14 mouse cellular contexts compared by ENCODE assay signal in the genomic region with DNA sequence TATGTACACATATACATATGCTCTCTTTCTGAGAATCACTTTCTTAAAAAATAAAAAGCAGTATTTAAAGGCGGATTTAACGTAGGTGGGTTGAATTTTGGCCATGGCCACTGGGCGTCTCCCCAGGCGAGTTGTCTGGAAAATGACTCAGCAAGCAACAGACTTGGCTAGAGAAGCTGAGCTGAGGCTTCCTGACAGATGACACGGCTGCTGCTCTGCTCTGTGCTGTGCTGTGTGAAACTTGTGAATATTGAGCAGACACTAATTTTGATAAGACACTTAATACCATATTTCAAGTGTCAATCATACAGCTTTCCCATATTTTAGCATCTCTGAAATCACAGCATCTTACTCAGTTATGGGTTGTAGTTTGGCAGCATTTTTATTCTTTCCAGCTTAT. TPM values are rescaled to one million over a fixed set of nuclear protein-coding genes. Genes with fewer than 3 reads are reported as not detected.
DNase-seq lines count a peak whose midpoint lies in the region; ATAC-seq and TF ChIP-seq lines count a peak whose summit lies in the region.
"Had no signal": no experiment of that assay in that cellular context is flagged by ENCODE, and none has a peak within 500 bp of the region (broad histone marks: within the 10 kb centered on the region; RNA-seq: fewer than 3 reads in every experiment).

No protein-coding gene starts in this region.

- H3K36me3 ChIP-seq in forebrain, embryonic 13.5 days (ENCODE audit: poor library complexity, severe bottlenecking) = peaks cover 18% of the 10 kb centered on the region
- peaks cover 28% of the 10 kb centered on the region for H3K36me3 ChIP-seq in forebrain, embryonic 10.5 days (replicated peaks)
- no peaks in the 10 kb centered on the region for H3K36me3 ChIP-seq in hindbrain, embryonic 11.5 days (ENCODE audit: control insufficient read depth, insufficient read depth, low read length)
- H3K36me3 ChIP-seq: hindbrain, embryonic 12.5 days had no signal

- H3K27ac ChIP-seq in forebrain, embryonic 13.5 days = no peak overlapping the region
- no peak overlapping the region for H3K27ac ChIP-seq in forebrain, embryonic 10.5 days
- peak overlapping the region; percentile 58 for H3K27ac ChIP-seq in layer of hippocampus, adult 2 months
- H3K27ac ChIP-seq in hindbrain, embryonic 11.5 days (ENCODE audit: low read depth, low read length) = no peak overlapping the region
- H3K27ac ChIP-seq: hindbrain, embryonic 12.5 days; limb, embryonic 15.5 days had no signal

- ATAC-seq in forebrain, embryonic 13.5 days = 0 out of 2 replicates have a peak, but pooled peaks have one; percentile 24
- peak; percentile 95 for ATAC-seq in megakaryocyte progenitor cell, adult 5-6 weeks (replicated peaks; ENCODE audit: poor library complexity)
- no peak for ATAC-seq in hindbrain, embryonic 11.5 days (ENCODE audit: low FRiP score)

- no peak overlapping the region for H3K4me2 ChIP-seq in forebrain, embryonic 13.5 days
- H3K4me2 ChIP-seq in hindbrain, embryonic 11.5 days (replicated peaks; ENCODE audit: low read depth, low read length) = no peak overlapping the region
- H3K4me2 ChIP-seq: hindbrain, embryonic 12.5 days; limb, embryonic 15.5 days had no signal

- no peak for DNase-seq in forebrain, embryonic 10.5 days (ENCODE audit: extremely low spot score, low spot score)
- DNase-seq in layer of hippocampus, adult 2 months (ENCODE audit: low spot score in 2 of 2) = peak in 1 of 2 experiments; percentile 39
- no peak for DNase-seq in layer of hippocampus, adult 9-10 months (ENCODE audit: low spot score)
- peak; percentile 26 for DNase-seq in c-Kit-positive CD71-positive TER-119-positive erythroid progenitor cells, embryonic 14.5 days (ENCODE audit: low spot score)
- DNase-seq in hindbrain, embryonic 11.5 days (ENCODE audit: low spot score) = no peak
- DNase-seq in T-cell, adult 2 months (ENCODE audit: low spot score) = no peak
- DNase-seq: embryo, embryonic 11 days; right cerebral cortex, postnatal 14 days had no signal

- H3K9ac ChIP-seq in forebrain, embryonic 13.5 days = no peak overlapping the region
- H3K9ac ChIP-seq in hindbrain, embryonic 11.5 days (ENCODE audit: low read depth, low read length) = no peak overlapping the region
- H3K9ac ChIP-seq: hindbrain, embryonic 12.5 days; limb, embryonic 15.5 days had no signal

- H3K4me1 ChIP-seq in forebrain, embryonic 13.5 days = peaks cover 6% of the 10 kb centered on the region; the same call in 1 of the 2 replicates
- H3K4me1 ChIP-seq in forebrain, embryonic 10.5 days = 0 out of 2 replicates have a peak, but pooled peaks cover 4% of the 10 kb centered on the region
- no peaks in the 10 kb centered on the region for H3K4me1 ChIP-seq in hindbrain, embryonic 11.5 days (replicated peaks; ENCODE audit: control insufficient read depth, insufficient read depth, low read length)

- no peak overlapping the region for H3K4me3 ChIP-seq in forebrain, embryonic 13.5 days
- H3K4me3 ChIP-seq in forebrain, embryonic 10.5 days = no peak overlapping the region
- no peak overlapping the region for H3K4me3 ChIP-seq in layer of hippocampus, adult 2 months
- H3K4me3 ChIP-seq in hindbrain, embryonic 11.5 days (ENCODE audit: low read depth, low read length) = no peak overlapping the region
- H3K4me3 ChIP-seq: hindbrain, embryonic 12.5 days; limb, embryonic 15.5 days had no signal

- H3K27me3 ChIP-seq in forebrain, embryonic 13.5 days = no peaks in the 10 kb centered on the region
- no peaks in the 10 kb centered on the region for H3K27me3 ChIP-seq in forebrain, embryonic 10.5 days (ENCODE audit: poor library complexity, severe bottlenecking)
- no peaks in the 10 kb centered on the region for H3K27me3 ChIP-seq in hindbrain, embryonic 11.5 days (ENCODE audit: control insufficient read depth, insufficient read depth, low read length)
- H3K27me3 ChIP-seq: hindbrain, embryonic 12.5 days; limb, embryonic 15.5 days had no signal

- H3K9me3 ChIP-seq in forebrain, embryonic 13.5 days (replicated peaks) = no peaks in the 10 kb centered on the region
- H3K9me3 ChIP-seq in forebrain, embryonic 10.5 days = no peaks in the 10 kb centered on the region
- no peaks in the 10 kb centered on the region for H3K9me3 ChIP-seq in hindbrain, embryonic 11.5 days (ENCODE audit: control insufficient read depth, low read length)
- H3K9me3 ChIP-seq: hindbrain, embryonic 12.5 days; limb, embryonic 15.5 days had no signal

- WGBS in forebrain, embryonic 13.5 days = 89% methylated on average over 5 of the region's 5 CpGs
- WGBS in forebrain, embryonic 10.5 days = 91% methylated on average over 5 of the region's 5 CpGs
- 93% methylated on average over 5 of the region's 5 CpGs for WGBS in hindbrain, embryonic 11.5 days

- no peak for TF ChIP-seq CTCF in layer of hippocampus, adult 2 months (conservative IDR thresholded peaks at IDR 0.05)

RNA-seq across cellular contexts. Expression of a gene that starts 38.4 kb away (rescaled TPM):
- polyA plus RNA-seq in forebrain, embryonic 13.5 days (2015; fragmentation: Nextera tagmentation; extraction: Ambion mirVana) = not detected in 2 replicates
- not detected in 2 replicates for polyA plus RNA-seq in forebrain, embryonic 10.5 days (2016; fragmentation: Nextera tagmentation; extraction: Ambion mirVana)
- 1 to 10 TPM in 1 of 2 experiments, under 1 TPM in 1; 0.54 to 1.0 TPM for total RNA-seq in layer of hippocampus, adult 2 months (2021)
- 0.12 and 0.17 TPM in 2 replicates for total RNA-seq in megakaryocyte progenitor cell, adult 5-6 weeks (2015)
- total RNA-seq in megakaryocyte progenitor cell, adult 5-6 weeks (2017) = not detected in 2 replicates
- polyA plus RNA-seq in hindbrain, embryonic 11.5 days (2014; fragmentation: Nextera tagmentation; extraction: Ambion mirVana) = 0.06 TPM in 1 of 2 replicates, not detected in the other
- total RNA-seq: midbrain, postnatal 0 days had no signal
- polyA plus RNA-seq: C2C12; hindbrain, embryonic 12.5 days; limb, embryonic 15.5 days had no signal
